Mouse (Mus musculus): Measurements from ENCODE around the gene Khnyn. TPM values are rescaled to one million over a fixed set of nuclear protein-coding genes. Genes with fewer than 3 reads are reported as not detected.

Gene Khnyn
- 157 and 158 TPM in 2 replicates for total RNA-seq (2017)

DNA sequence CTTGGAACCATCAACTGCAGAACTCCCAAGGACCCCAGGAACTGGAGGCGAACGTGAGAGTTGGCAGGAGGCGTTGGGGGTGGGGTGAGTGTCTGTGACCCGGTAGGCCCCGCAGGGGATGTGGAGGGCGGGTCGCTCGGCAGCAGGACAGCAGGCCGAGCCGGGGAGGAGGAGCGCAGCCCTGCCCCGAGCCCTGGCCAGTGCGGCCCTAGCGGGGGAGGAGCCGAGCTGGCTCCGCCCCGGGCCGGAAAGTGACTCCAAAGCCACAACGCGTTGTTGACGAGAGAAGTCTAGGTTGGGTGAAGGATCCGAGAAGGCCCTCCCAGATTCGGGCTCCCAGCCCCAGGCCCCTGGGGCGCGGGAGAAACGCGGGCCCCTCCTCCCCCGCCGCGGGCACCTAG is at the start of gene Khnyn:
Khnyn (plus strand) TSS at position 235 of the 401 bp plus-strand sequence.
- peak; percentile 82 for ATAC-seq (ENCODE audit: extremely low read depth, insufficient number of reproducible peaks, low FRiP score, poor library complexity, severe bottlenecking)

GRCm38 (mm10) chr14:55838312-55838711 is 46.4 kb upstream of the Khnyn start:
- ATAC-seq (ENCODE audit: extremely low read depth, insufficient number of reproducible peaks, low FRiP score, poor library complexity, severe bottlenecking): no peak

GRCm38 (mm10) chr14:55838740-55839139 is 46.0 kb upstream of the Khnyn start:
- no peak for ATAC-seq (ENCODE audit: extremely low read depth, insufficient number of reproducible peaks, low FRiP score, poor library complexity, severe bottlenecking)

DNA sequence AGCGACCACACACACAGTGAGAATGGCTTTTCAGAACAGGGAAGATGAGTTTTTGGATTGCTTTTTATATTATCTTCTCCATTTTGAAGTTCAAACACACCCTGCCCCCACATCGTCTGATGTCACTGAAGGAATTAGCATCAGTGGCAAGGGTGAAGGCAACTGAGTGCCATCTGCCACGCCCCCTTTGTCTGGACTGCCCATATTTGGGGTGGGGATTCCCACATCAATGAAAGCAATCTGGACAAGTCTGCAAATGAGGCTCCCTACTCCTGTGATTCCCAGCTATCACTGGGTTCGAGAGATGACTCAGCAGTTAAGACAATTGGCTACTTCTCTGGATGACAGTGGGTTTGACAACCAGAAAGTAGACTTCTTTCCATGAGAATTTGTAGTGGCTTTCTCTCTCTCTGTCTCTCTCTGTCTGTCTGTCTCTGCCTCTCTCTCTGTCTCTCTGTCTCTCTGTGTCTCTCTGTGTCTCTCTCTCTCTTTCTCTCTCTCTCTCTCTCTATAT is 43.8 kb upstream of the Khnyn start:
- ATAC-seq (ENCODE audit: extremely low read depth, insufficient number of reproducible peaks, low FRiP score, poor library complexity, severe bottlenecking): no peak

DNA sequence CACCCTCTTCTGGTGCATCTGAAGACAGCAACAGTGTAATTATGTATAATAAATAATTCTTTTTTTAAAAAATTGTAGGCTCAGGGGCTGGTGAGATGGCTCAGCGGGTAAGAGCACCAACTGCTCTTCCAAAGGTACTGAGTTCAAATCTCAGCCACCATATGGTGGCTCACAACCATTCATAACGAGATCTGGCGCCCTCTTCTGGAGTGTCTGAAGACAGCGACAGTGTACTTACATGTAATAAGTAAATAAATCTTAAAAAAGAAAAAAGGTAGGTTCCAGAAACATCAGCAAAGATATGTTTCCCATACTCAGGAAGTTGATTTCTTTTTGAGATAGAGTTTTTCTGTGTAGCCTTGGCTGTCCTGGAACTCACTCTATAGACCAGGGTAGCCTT is 42.0 kb upstream of the Khnyn start:
- no peak for ATAC-seq (ENCODE audit: extremely low read depth, insufficient number of reproducible peaks, low FRiP score, poor library complexity, severe bottlenecking)

DNA sequence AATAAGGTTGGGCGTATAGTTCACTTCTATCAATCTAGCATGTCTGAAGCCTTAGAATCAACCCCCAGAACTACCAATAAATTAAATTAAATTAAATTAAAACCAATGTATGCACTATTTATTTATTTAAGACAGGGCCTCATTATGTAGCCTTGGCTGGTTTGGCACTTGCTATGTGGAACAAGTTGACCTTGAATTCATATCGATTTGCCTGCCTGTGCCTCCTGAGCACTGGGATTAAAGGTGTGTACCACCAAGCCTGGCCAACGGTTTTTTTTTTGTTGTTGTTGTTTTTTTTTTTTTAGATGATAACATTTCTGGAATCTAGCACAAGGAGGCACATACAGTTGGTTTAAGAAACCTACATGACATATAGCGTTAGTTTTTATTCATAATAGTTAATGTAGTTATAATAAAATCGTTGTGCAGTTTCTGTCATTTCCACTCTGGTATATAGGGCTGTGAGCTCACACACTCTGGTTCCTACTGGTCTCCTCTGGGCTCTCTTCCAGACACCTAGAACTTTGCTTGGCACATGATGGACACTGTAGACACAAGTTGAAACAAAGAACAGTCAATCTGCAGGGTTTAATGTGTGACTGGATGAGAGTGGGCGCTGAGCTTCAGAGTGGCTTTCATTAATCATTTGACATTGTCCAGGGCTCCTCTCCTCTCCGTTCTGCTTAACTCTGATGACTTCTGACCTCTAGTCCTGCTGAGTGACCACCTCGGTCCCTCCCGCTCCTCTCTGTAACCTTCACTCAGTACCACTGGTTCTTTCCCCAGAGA is 39.0 kb upstream of the Khnyn start:
- no peak for ATAC-seq (ENCODE audit: extremely low read depth, insufficient number of reproducible peaks, low FRiP score, poor library complexity, severe bottlenecking)

DNA sequence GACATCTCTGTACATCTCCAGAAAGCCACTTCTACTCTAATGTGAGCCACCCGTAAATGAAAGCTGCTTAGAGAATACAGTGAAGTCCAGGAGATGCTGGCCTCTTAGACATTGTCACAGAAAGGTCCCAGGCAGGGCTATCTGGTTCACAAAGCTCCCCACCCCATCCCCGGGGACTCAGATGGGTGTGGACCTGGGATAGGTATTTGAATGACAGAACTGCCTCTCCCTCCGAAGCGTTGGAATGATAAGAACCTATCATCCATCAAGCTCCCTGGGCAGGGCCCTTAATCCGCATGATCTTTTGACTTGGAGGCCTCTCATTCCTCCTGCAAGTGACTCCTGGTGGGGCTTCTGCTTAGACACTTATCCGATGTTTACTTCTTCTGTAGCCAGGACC is 33.9 kb upstream of the Khnyn start:
- no peak for ATAC-seq (ENCODE audit: extremely low read depth, insufficient number of reproducible peaks, low FRiP score, poor library complexity, severe bottlenecking)

GRCm38 (mm10) chr14:55852646-55853551 is 31.8 kb upstream of the Khnyn start:
- ATAC-seq (ENCODE audit: extremely low read depth, insufficient number of reproducible peaks, low FRiP score, poor library complexity, severe bottlenecking): no peak

GRCm38 (mm10) chr14:55853621-55854285 is 31.0 kb upstream of the Khnyn start, which contains the start of gene Nynrin:
Nynrin (plus strand) TSS chr14:55854010.
- no peak for ATAC-seq (ENCODE audit: extremely low read depth, insufficient number of reproducible peaks, low FRiP score, poor library complexity, severe bottlenecking)

DNA sequence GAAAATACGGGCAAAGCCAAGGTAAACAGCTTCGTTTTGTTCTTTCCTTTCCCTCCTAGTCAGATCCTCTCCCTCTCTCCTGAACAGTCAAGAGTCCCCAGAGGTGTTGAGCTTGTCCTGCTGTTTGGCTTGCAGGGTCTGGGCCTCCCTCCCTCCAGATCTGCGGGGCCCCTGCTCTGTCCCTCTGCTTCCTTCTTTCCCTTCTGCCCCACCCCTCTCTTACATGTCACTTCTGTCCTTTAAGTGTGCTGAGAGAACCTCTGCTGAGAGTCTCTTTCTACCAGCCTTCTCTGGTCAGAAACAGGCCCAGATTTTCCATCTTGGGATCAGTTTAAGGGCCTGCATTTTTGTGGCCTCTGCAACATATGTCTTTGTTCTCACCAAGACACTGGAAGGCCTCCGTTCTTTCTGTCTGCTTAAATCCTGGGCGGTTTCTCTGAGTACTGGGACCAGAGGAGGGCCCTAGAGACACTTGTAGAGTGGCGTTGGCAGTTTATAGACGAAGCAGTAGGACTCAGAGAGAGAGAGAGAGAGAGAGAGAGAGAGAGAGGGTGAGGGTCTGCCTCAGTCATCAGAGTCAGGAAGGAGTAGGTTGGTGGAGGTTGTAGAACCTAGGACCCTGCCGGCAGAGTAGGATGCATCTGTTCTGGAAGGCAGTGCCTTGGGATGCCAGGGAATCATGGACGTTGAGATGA is 30.2 kb upstream of the Khnyn start:
- ATAC-seq (ENCODE audit: extremely low read depth, insufficient number of reproducible peaks, low FRiP score, poor library complexity, severe bottlenecking): no peak

DNA sequence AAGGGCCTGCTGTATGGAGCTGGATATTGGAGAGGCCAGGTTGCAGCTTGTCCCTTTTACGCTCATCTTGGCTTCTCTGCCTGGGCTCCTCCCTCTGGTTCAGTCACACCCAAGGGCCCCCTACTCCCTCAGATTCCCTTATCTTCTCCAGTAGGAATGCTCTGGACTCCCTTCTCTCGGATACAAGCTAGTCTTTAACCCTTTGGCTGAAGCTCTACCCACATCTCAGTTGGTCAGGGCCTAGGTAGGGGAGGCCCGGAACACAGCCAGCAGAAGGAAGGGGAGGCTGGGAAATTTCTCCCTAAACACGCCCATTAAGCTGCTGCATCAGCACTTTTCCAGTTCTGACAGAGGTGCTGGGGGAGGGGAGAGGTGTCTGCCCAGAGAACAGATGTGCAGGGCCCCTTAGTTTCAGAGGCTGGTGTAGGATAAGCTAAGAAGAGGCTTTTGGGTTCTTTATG is 29.6 kb upstream of the Khnyn start:
- no peak for ATAC-seq (ENCODE audit: extremely low read depth, insufficient number of reproducible peaks, low FRiP score, poor library complexity, severe bottlenecking)

DNA sequence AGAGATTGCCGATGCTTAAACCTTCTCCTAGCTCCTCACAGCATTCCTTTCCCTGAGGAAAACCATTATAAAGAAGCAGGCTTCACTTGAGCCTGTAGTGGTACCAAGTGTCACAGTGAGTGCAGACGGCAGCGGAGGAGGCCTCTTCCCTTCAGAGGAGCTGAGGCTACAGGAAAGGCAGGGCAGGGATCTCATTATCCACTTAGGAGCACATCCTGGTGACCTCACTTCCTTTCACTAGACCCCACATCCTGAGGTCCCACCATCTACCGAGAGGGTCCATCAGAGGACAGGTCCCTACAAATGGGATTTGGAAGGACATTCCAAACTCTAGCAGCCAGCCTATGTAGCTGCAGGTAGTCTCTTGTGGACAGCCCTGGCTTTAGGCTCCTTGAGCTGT is 27.2 kb upstream of the Khnyn start:
- ATAC-seq (ENCODE audit: extremely low read depth, insufficient number of reproducible peaks, low FRiP score, poor library complexity, severe bottlenecking): no peak

DNA sequence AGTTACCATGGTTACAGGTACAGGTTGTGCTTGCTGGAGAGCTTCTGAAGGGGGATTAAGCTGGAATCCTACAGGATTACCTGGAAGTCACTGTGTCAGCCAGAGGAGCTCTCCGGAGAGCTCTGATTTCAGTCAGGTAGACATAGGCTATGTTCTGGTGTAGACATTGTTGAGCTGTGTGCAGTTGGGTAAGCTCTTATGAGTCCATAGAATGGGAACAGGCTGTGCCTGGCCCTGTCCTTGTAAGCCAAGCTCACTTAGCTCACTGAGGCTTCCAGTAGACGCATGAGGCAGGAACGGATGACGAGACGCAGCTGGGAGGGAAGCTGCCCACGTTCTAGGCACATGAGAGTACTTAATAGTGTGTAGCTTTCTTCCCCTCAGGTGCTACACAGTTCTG is 22.6 kb upstream of the Khnyn start:
- ATAC-seq (ENCODE audit: extremely low read depth, insufficient number of reproducible peaks, low FRiP score, poor library complexity, severe bottlenecking): no peak

DNA sequence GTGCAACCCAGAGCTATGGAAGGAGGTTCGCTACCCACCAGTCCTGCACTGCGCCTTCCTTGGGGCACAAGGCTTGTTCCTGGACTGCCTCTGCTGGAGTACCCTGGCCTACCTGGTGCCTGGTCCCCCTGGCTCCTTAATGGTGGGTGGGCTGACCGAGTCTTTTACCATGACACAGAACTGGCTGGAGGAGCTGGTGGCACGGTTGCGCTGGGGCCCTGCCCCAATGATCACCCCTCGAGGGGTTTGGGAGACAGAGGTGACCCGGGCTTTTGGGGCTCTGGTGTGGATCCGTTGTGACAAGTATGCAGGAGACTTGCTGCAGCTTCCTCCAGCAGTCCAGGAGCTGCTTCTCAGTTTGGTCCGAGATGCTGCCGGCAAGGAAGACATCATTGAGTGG is 21.8 kb upstream of the Khnyn start:
- ATAC-seq (ENCODE audit: extremely low read depth, insufficient number of reproducible peaks, low FRiP score, poor library complexity, severe bottlenecking): no peak

GRCm38 (mm10) chr14:55863773-55864172 is 21.0 kb upstream of the Khnyn start:
- peak; percentile 69 for ATAC-seq (ENCODE audit: extremely low read depth, insufficient number of reproducible peaks, low FRiP score, poor library complexity, severe bottlenecking)

DNA sequence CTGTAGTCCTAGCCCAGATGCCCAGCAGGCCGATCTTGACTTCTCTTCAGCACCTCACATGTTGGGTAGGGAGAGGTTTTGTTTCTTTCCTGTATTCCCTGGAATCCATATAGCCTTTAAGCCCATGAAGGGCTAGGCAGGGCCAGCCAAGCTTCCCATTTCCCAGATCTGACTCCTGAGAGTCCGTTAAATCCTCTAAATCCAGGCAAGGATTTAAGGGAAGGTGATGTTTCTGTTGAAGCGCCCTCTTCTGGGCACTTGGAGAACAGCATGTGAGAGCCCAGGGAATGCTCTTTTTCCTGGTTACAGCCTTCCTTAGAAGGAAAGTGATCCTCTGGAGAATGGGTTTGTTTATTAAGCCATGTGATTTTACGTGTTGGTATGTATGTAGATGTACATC is 17.8 kb upstream of the Khnyn start:
- no peak for ATAC-seq (ENCODE audit: extremely low read depth, insufficient number of reproducible peaks, low FRiP score, poor library complexity, severe bottlenecking)

DNA sequence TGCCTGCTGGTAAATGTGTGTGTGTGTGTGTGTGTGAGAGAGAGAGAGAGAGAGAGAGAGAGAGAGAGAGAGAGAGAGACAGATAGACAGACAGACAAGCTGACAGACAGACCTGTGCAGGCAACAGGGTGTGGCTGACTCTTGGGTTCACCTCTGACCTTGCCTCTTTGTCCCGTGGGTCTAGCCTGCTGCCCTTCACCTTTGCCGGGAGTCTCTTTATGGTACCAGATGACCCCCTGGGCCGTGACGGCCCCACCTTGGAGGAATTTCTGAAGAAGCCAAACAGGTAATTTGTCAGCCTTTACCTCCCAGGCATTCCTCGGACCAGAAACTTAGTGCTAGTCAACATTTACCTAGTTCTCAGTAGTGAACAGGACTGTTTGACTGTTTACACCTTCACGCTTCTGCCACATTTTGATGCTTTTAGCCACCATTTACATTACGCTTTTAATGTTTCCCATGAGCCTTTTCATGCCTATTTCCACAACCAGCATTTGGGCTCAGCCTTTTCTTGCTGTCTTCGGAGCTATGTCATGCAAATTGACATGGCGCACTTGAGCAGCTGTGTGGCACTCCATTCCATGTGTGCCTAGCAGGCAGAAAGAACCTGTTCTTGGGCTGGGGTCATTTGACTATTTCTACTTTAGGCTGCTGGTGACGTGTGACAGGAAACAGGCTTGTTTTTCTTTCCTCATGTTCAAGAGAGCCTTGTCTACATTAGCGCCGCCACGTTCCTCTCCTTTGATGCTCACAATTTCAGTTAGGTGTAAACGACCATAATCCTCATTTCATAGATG is 16.3 kb upstream of the Khnyn start:
- ATAC-seq (ENCODE audit: extremely low read depth, insufficient number of reproducible peaks, low FRiP score, poor library complexity, severe bottlenecking): no peak

GRCm38 (mm10) chr14:55869538-55869937 is 15.2 kb upstream of the Khnyn start:
- no peak for ATAC-seq (ENCODE audit: extremely low read depth, insufficient number of reproducible peaks, low FRiP score, poor library complexity, severe bottlenecking)
